Mouse (Mus musculus): ENCODE results near the gene Abcc2. TPM values are rescaled to one million over a fixed set of nuclear protein-coding genes. Genes with fewer than 3 reads are reported as not detected.

The Abcc2 gene
- polyA plus RNA-seq, 1 experiment = not detected

GRCm38 (mm10) chr19:43847966-43848365 is 66.0 kb downstream of the Abcc2 start:
- H3K4me1 ChIP-seq (ENCODE audit: control insufficient read depth, insufficient read depth, low read length) = no peaks in the 10 kb centered on the region
- H3K27me3 ChIP-seq (ENCODE audit: control insufficient read depth, insufficient read depth, low read length, poor library complexity, severe bottlenecking) = no peaks in the 10 kb centered on the region
- H3K27ac ChIP-seq (ENCODE audit: insufficient read depth, low read length) = no peak overlapping the region
- H3K4me3 ChIP-seq (ENCODE audit: low read depth, low read length) = peak overlapping the region; percentile 85
- H3K9ac ChIP-seq (ENCODE audit: low read depth, poor library complexity, severe bottlenecking) = peak overlapping the region; percentile 22
- H3K9me3 ChIP-seq (replicated peaks; ENCODE audit: control insufficient read depth, insufficient read depth, low read length, poor library complexity, severe bottlenecking) = no peaks in the 10 kb centered on the region
- peaks cover 2% of the 10 kb centered on the region; the same call in 1 of the 2 replicates for H3K36me3 ChIP-seq (ENCODE audit: control insufficient read depth, insufficient read depth, low read length, poor library complexity, severe bottlenecking)
- TF ChIP-seq EP300 (IDR thresholded peaks at IDR 0.05; ENCODE audit: insufficient read depth, low read depth, low read length) (no peak), CTCF (IDR thresholded peaks at IDR 0.05; ENCODE audit: low read depth, low read length) (no peak), POLR2A (IDR thresholded peaks at IDR 0.05; ENCODE audit: insufficient read depth, low read length) (no peak)

DNA sequence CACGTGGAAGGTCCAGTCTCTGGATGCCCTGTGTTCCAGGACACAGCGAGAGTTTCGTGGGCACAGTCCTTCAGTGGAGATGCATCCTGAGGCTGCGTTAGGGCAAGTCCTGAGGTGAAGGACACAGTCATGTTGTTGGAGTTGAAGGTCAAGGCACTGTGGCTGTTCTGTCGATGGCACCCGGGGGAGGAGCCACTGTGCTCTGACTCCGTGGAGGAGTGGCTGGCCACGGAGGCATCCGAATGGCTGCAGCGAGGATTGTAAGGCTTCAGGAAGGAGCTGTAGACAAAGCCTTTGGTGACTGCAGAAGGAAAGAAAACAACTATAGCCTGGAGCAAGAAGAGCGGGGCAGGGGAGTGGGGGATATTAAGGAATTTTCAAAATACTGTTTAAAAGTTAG is 68.0 kb downstream of the Abcc2 start:
- H3K27ac ChIP-seq (ENCODE audit: insufficient read depth, low read length) = no peak overlapping the region
- no peaks in the 10 kb centered on the region for H3K27me3 ChIP-seq (ENCODE audit: control insufficient read depth, insufficient read depth, low read length, poor library complexity, severe bottlenecking)
- no peak overlapping the region for H3K9ac ChIP-seq (ENCODE audit: low read depth, poor library complexity, severe bottlenecking)
- no peaks in the 10 kb centered on the region for H3K4me1 ChIP-seq (ENCODE audit: control insufficient read depth, insufficient read depth, low read length)
- peaks cover 8% of the 10 kb centered on the region; the same call in 1 of the 2 replicates for H3K36me3 ChIP-seq (ENCODE audit: control insufficient read depth, insufficient read depth, low read length, poor library complexity, severe bottlenecking)
- no peaks in the 10 kb centered on the region for H3K9me3 ChIP-seq (replicated peaks; ENCODE audit: control insufficient read depth, insufficient read depth, low read length, poor library complexity, severe bottlenecking)
- no peak overlapping the region for H3K4me3 ChIP-seq (ENCODE audit: low read depth, low read length)
- no peak for TF ChIP-seq EP300 (IDR thresholded peaks at IDR 0.05; ENCODE audit: insufficient read depth, low read depth, low read length)
- no peak for TF ChIP-seq CTCF (IDR thresholded peaks at IDR 0.05; ENCODE audit: low read depth, low read length)
- TF ChIP-seq POLR2A (IDR thresholded peaks at IDR 0.05; ENCODE audit: insufficient read depth, low read length) = no peak

DNA sequence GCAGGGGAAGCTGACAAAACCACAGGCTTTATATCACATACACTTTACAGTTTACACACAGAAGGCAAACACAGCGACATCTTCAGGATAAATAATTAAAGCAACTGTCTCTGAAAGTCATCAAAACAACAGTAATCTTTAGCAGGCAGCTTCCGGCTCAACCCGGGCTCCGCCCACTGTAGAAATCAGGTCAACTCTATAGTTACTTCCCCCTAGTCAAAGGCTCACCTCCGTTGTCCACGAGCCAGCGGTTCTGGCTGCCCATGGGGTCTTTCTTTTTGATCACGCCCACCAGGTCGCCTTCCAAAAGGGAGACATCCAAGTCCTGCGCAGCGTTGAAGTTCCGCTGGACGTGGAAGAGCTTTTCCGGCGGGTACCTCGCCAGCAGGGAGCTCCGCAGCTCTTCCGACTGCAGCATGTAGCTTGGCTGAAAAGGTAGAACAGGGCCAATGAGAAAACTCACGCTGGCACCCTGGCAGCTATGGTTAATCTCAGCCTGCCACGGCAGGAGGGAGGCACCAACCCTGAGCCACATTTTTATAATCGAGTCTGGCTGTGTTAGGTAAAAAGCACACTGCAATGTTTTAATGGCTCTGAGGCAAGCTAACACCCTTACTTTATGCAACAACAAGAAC is 70.1 kb downstream of the Abcc2 start:
- Histone ChIP-seq H3K4me1 (ENCODE audit: control insufficient read depth, insufficient read depth, low read length) (no peaks in the 10 kb centered on the region), H3K9me3 (replicated peaks; ENCODE audit: control insufficient read depth, insufficient read depth, low read length, poor library complexity, severe bottlenecking) (no peaks in the 10 kb centered on the region), H3K27ac (ENCODE audit: insufficient read depth, low read length) (no peak overlapping the region), H3K4me3 (ENCODE audit: low read depth, low read length) (no peak overlapping the region), H3K36me3 (ENCODE audit: control insufficient read depth, insufficient read depth, low read length, poor library complexity, severe bottlenecking) (peaks cover 15% of the 10 kb centered on the region; the same call in 1 of the 2 replicates), H3K9ac (ENCODE audit: low read depth, poor library complexity, severe bottlenecking) (peak overlapping the region; percentile 1; the same call in 1 of the 2 replicates), H3K27me3 (ENCODE audit: control insufficient read depth, insufficient read depth, low read length, poor library complexity, severe bottlenecking) (no peaks in the 10 kb centered on the region)
- TF ChIP-seq POLR2A (IDR thresholded peaks at IDR 0.05; ENCODE audit: insufficient read depth, low read length) = no peak
- no peak for TF ChIP-seq CTCF (IDR thresholded peaks at IDR 0.05; ENCODE audit: low read depth, low read length)
- TF ChIP-seq EP300 (IDR thresholded peaks at IDR 0.05; ENCODE audit: insufficient read depth, low read depth, low read length) = no peak

- peak; percentile 40 for TF ChIP-seq CTCF (IDR thresholded peaks at IDR 0.05; ENCODE audit: low read depth, low read length)
- no peak for TF ChIP-seq EP300 (IDR thresholded peaks at IDR 0.05; ENCODE audit: insufficient read depth, low read depth, low read length)
- Histone ChIP-seq H3K27ac (ENCODE audit: insufficient read depth, low read length) (no peak overlapping the region), H3K9ac (ENCODE audit: low read depth, poor library complexity, severe bottlenecking) (no peak overlapping the region), H3K9me3 (replicated peaks; ENCODE audit: control insufficient read depth, insufficient read depth, low read length, poor library complexity, severe bottlenecking) (no peaks in the 10 kb centered on the region), H3K4me1 (ENCODE audit: control insufficient read depth, insufficient read depth, low read length) (no peaks in the 10 kb centered on the region), H3K27me3 (ENCODE audit: control insufficient read depth, insufficient read depth, low read length, poor library complexity, severe bottlenecking) (no peaks in the 10 kb centered on the region), H3K36me3 (ENCODE audit: control insufficient read depth, insufficient read depth, low read length, poor library complexity, severe bottlenecking) (peaks cover 15% of the 10 kb centered on the region; the same call in 1 of the 2 replicates), H3K4me3 (ENCODE audit: low read depth, low read length) (no peak overlapping the region)
Measured at GRCm38 (mm10) chr19:43852837-43853545, 71.0 kb downstream of the Abcc2 start.

- no peak overlapping the region for H3K9ac ChIP-seq (ENCODE audit: low read depth, poor library complexity, severe bottlenecking)
- no peak for TF ChIP-seq POLR2A (IDR thresholded peaks at IDR 0.05; ENCODE audit: insufficient read depth, low read length)
- no peak for TF ChIP-seq EP300 (IDR thresholded peaks at IDR 0.05; ENCODE audit: insufficient read depth, low read depth, low read length)
- TF ChIP-seq CTCF (IDR thresholded peaks at IDR 0.05; ENCODE audit: low read depth, low read length) = peak; percentile 16
- H3K9me3 ChIP-seq (replicated peaks; ENCODE audit: control insufficient read depth, insufficient read depth, low read length, poor library complexity, severe bottlenecking) = no peaks in the 10 kb centered on the region
- no peaks in the 10 kb centered on the region for H3K4me1 ChIP-seq (ENCODE audit: control insufficient read depth, insufficient read depth, low read length)
- H3K4me3 ChIP-seq (ENCODE audit: low read depth, low read length) = no peak overlapping the region
- H3K36me3 ChIP-seq (ENCODE audit: control insufficient read depth, insufficient read depth, low read length, poor library complexity, severe bottlenecking) = peaks cover 17% of the 10 kb centered on the region
- H3K27me3 ChIP-seq (ENCODE audit: control insufficient read depth, insufficient read depth, low read length, poor library complexity, severe bottlenecking) = no peaks in the 10 kb centered on the region
- no peak overlapping the region for H3K27ac ChIP-seq (ENCODE audit: insufficient read depth, low read length)
Measured at GRCm38 (mm10) chr19:43857347-43857746, 75.4 kb downstream of the Abcc2 start.

DNA sequence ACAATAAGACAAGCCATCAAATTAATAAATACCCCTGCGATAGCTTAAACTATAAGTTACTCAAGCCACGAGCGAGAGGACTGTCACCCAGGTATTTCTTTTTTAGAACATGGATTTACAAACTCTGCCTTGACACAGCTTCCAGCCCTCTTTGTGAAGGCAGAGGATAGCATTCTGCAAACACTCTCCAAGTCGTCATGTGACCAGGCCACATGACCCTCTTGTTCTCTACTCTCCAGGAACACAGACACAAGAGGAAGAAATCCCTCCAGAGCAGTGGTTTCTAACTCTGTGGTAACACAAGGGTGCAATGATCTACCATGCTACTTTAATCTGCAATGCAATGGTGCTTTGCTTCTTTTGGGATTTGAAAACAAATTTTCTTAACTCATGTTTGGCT is 88.4 kb downstream of the Abcc2 start:
- peaks cover 17% of the 10 kb centered on the region for H3K36me3 ChIP-seq (ENCODE audit: control insufficient read depth, insufficient read depth, low read length, poor library complexity, severe bottlenecking)

More for the DNA sequence above, 88.4 kb downstream of the Abcc2 start:
- H3K4me3 ChIP-seq (ENCODE audit: low read depth, low read length) = no peak overlapping the region
- H3K9ac ChIP-seq (ENCODE audit: low read depth, poor library complexity, severe bottlenecking) = no peak overlapping the region
- H3K27ac ChIP-seq (ENCODE audit: insufficient read depth, low read length) = no peak overlapping the region
- no peaks in the 10 kb centered on the region for H3K9me3 ChIP-seq (replicated peaks; ENCODE audit: control insufficient read depth, insufficient read depth, low read length, poor library complexity, severe bottlenecking)
- no peaks in the 10 kb centered on the region for H3K27me3 ChIP-seq (ENCODE audit: control insufficient read depth, insufficient read depth, low read length, poor library complexity, severe bottlenecking)
- TF ChIP-seq EP300 (IDR thresholded peaks at IDR 0.05; ENCODE audit: insufficient read depth, low read depth, low read length) (no peak), CTCF (IDR thresholded peaks at IDR 0.05; ENCODE audit: low read depth, low read length) (no peak), POLR2A (IDR thresholded peaks at IDR 0.05; ENCODE audit: insufficient read depth, low read length) (no peak)
- H3K4me1 ChIP-seq (ENCODE audit: control insufficient read depth, insufficient read depth, low read length) = no peaks in the 10 kb centered on the region
